In genomic region chr1:56977201-56978100, GRCm38 (mm10) we compare ENCODE assay signal across 8 mouse cellular contexts. TPM values are rescaled to one million over a fixed set of nuclear protein-coding genes. Genes with fewer than 3 reads are reported as not detected.
DNase-seq lines count a peak whose midpoint lies in the region; ATAC-seq lines count a peak whose summit lies in the region.

No protein-coding gene starts in this region.

- H3K4me1 ChIP-seq in brown adipose tissue, adult 24 weeks (ENCODE audit: control insufficient read depth, insufficient read depth, insufficient read length, low read length), result no peaks in the 10 kb centered on the region
- peaks cover 29% of the 10 kb centered on the region for H3K4me1 ChIP-seq in forebrain, embryonic 12.5 days

- peak; percentile 93 for DNase-seq in heart, adult 11 months
- DNase-seq in heart, postnatal 25 days (ENCODE audit: low spot score), result no peak
- peak; percentile 73 to 80 for DNase-seq in heart, postnatal 14 days
- DNase-seq in large intestine, adult 2 months (ENCODE audit: low read depth, low spot score), result peak; percentile 75
- peak; percentile 66 for DNase-seq in lung, postnatal 36 days
- DNase-seq in spleen, postnatal 14 days (ENCODE audit: low spot score in 2 of 2), result peak; percentile 25 to 37

- no peaks in the 10 kb centered on the region for H3K36me3 ChIP-seq in forebrain, embryonic 12.5 days (replicated peaks)

- no peaks in the 10 kb centered on the region for H3K9me3 ChIP-seq in forebrain, embryonic 12.5 days

- peaks cover 68% of the 10 kb centered on the region for H3K27me3 ChIP-seq in forebrain, embryonic 12.5 days

- ATAC-seq in forebrain, embryonic 12.5 days (ENCODE audit: low FRiP score), result no peak

- peak overlapping the region; percentile 53 for H3K4me2 ChIP-seq in forebrain, embryonic 12.5 days

- intact Hi-C loops in heart, postnatal 25 days (cut with DNase I), result loop anchor here (5.0 kb wide), 1 partner anchor 1085 kb away; no protein-coding TSS in a partner anchor
- intact Hi-C loops in heart, postnatal 14 days (cut with DNase I), result loop anchor here (5.0 to 10.0 kb wide), 3 partner anchors 230 to 1753 kb away; partner anchors contain the start of gene Rftn2

- H3K4me3 ChIP-seq in brown adipose tissue, adult 24 weeks (ENCODE audit: insufficient read depth, low read depth, low read length), result peak overlapping the region; percentile 13; the same call in 1 of the 2 replicates
- H3K4me3 ChIP-seq in forebrain, embryonic 12.5 days (replicated peaks), result peak overlapping the region; percentile 27

- H3K27ac ChIP-seq in brown adipose tissue, adult 24 weeks (replicated peaks; ENCODE audit: low read depth, low read length), result no peak overlapping the region
- no peak overlapping the region for H3K27ac ChIP-seq in forebrain, embryonic 12.5 days

- peak overlapping the region; percentile 17; the same call in 1 of the 2 replicates for H3K9ac ChIP-seq in forebrain, embryonic 12.5 days

- under 1% methylated on average over 45 of the region's 45 CpGs for WGBS in forebrain, embryonic 12.5 days
- 2% methylated on average over 45 of the region's 45 CpGs for WGBS in large intestine, adult 2 months

RNA-seq across cellular contexts. Expression of gene Satb2, which starts 1.0 kb away (rescaled TPM):
- under 1 TPM; 0.34 to 0.39 TPM for total RNA-seq in heart, postnatal 25 days (2021)
- 0.32 and 1.4 TPM in 2 replicates for polyA plus RNA-seq in brown adipose tissue, adult 24 weeks (2012; ENCODE audit: insufficient read depth, insufficient read length, missing spikeins)
- 2.5 and 2.6 TPM in 2 replicates for polyA plus RNA-seq in forebrain, embryonic 12.5 days (2016; fragmentation: Nextera tagmentation; extraction: Ambion mirVana)
- total RNA-seq in heart, postnatal 14 days (2021), result under 1 TPM; 0.49 to 0.69 TPM
- polyA plus RNA-seq in large intestine, adult 2 months (2012; rRNA removed), result 5.1 and 6.1 TPM in 2 replicates
